Mouse (Mus musculus) thymus, postnatal 14 days (tissue): ENCODE measurements at regions not wholly inside any gene's neighbourhood (a gene's known extent, or its start where the extent isn't known, plus 50 kb on each side); places are given as distances from the start of the nearest gene placed in this dataset.

ENCODE experiments used
- DNase-seq: peaks from one replicate; pipeline ENCODE4 v3.0.0; 2021

GRCm38 (mm10) chr16:31598989-31599421 is 64.2 kb upstream of the Dlg1 start:
- DNase-seq: no peak

GRCm38 (mm10) chr16:31601278-31601677 is 62.0 kb upstream of the Dlg1 start:
- DNase-seq: no peak

- no peak for DNase-seq
These were observed 60.1 kb upstream of the Dlg1 start for GRCm38 (mm10) chr16:31603185-31603584.

GRCm38 (mm10) chr16:31606389-31607177 is 56.7 kb upstream of the Dlg1 start:
- DNase-seq: no peak

- DNase-seq: no peak
These were observed 54.3 kb upstream of the Dlg1 start for GRCm38 (mm10) chr16:31608964-31609363.

GRCm38 (mm10) chr16:31609394-31610172 is 53.7 kb upstream of the Dlg1 start:
- DNase-seq: no peak
